Mouse (Mus musculus): ENCODE measurements around the gene Pnpla1. TPM values are rescaled to one million over a fixed set of nuclear protein-coding genes. Genes with fewer than 3 reads are reported as not detected.

Pnpla1 gene
- polyA plus RNA-seq, 1 experiment from 2014 or later = 0.53 TPM

GRCm38 (mm10) chr17:28850511-28850910, 7.7 kb upstream of the Pnpla1 start:
- no peaks in the 10 kb centered on the region for H3K27me3 ChIP-seq
- ATAC-seq (ENCODE audit: low FRiP score, low read depth) = no peak
- no peaks in the 10 kb centered on the region for H3K4me1 ChIP-seq
- no peaks in the 10 kb centered on the region for H3K36me3 ChIP-seq
- WGBS = 91% methylated on average over 5 of the region's 5 CpGs
- H3K4me3 ChIP-seq = no peak overlapping the region
- no peak overlapping the region for H3K27ac ChIP-seq
- no peaks in the 10 kb centered on the region for H3K9me3 ChIP-seq
- no peak overlapping the region for H3K9ac ChIP-seq
- no peak overlapping the region for H3K4me2 ChIP-seq (replicated peaks)

GRCm38 (mm10) chr17:28854377-28854776, 3.8 kb upstream of the Pnpla1 start:
- Histone ChIP-seq H3K27me3 (no peaks in the 10 kb centered on the region), H3K4me1 (no peaks in the 10 kb centered on the region), H3K4me2 (replicated peaks) (no peak overlapping the region), H3K27ac (no peak overlapping the region), H3K4me3 (no peak overlapping the region), H3K36me3 (no peaks in the 10 kb centered on the region), H3K9ac (no peak overlapping the region), H3K9me3 (peaks cover 14% of the 10 kb centered on the region)
- 82% methylated on average over 7 of the region's 7 CpGs for WGBS
- no peak for ATAC-seq (ENCODE audit: low FRiP score, low read depth)

- H3K4me1 ChIP-seq = no peaks in the 10 kb centered on the region
- H3K36me3 ChIP-seq = no peaks in the 10 kb centered on the region
- ATAC-seq (ENCODE audit: low FRiP score, low read depth) = no peak
- H3K9me3 ChIP-seq = peaks cover 14% of the 10 kb centered on the region
- no peak overlapping the region for H3K4me2 ChIP-seq (replicated peaks)
- H3K4me3 ChIP-seq = no peak overlapping the region
- H3K9ac ChIP-seq = no peak overlapping the region
- H3K27ac ChIP-seq = no peak overlapping the region
- 77% methylated on average over 9 of the region's 9 CpGs for WGBS
- H3K27me3 ChIP-seq = no peaks in the 10 kb centered on the region
Measured at GRCm38 (mm10) chr17:28855166-28855885, 2.9 kb upstream of the Pnpla1 start.

GRCm38 (mm10) chr17:28856030-28856429, 2.2 kb upstream of the Pnpla1 start:
- H3K4me3 ChIP-seq = no peak overlapping the region
- ATAC-seq (ENCODE audit: low FRiP score, low read depth) = no peak
- WGBS = 54% methylated on average over 3 of the region's 3 CpGs

GRCm38 (mm10) chr17:28863926-28864325, 5.7 kb downstream of the Pnpla1 start:
- no peaks in the 10 kb centered on the region for H3K27me3 ChIP-seq
- no peak overlapping the region for H3K4me2 ChIP-seq (replicated peaks)
- no peak overlapping the region for H3K27ac ChIP-seq
- no peak overlapping the region for H3K9ac ChIP-seq
- no peaks in the 10 kb centered on the region for H3K4me1 ChIP-seq
- 73% methylated on average over 7 of the region's 7 CpGs for WGBS
- H3K4me3 ChIP-seq = no peak overlapping the region
- no peaks in the 10 kb centered on the region for H3K9me3 ChIP-seq
- no peaks in the 10 kb centered on the region for H3K36me3 ChIP-seq
- no peak for ATAC-seq (ENCODE audit: low FRiP score, low read depth)

More at GRCm38 (mm10) chr17:28856030-28856429, 2.2 kb upstream of the Pnpla1 start:
- H3K27me3 ChIP-seq = no peaks in the 10 kb centered on the region
- no peak overlapping the region for H3K9ac ChIP-seq
- no peaks in the 10 kb centered on the region for H3K4me1 ChIP-seq
- H3K36me3 ChIP-seq = no peaks in the 10 kb centered on the region
- peaks cover 14% of the 10 kb centered on the region for H3K9me3 ChIP-seq
- no peak overlapping the region for H3K27ac ChIP-seq
- H3K4me2 ChIP-seq (replicated peaks) = no peak overlapping the region

GRCm38 (mm10) chr17:28864464-28864863, 6.3 kb downstream of the Pnpla1 start:
- Histone ChIP-seq H3K9me3 (no peaks in the 10 kb centered on the region), H3K4me2 (replicated peaks) (no peak overlapping the region), H3K27me3 (no peaks in the 10 kb centered on the region), H3K36me3 (no peaks in the 10 kb centered on the region), H3K4me3 (no peak overlapping the region), H3K27ac (no peak overlapping the region), H3K9ac (no peak overlapping the region), H3K4me1 (peaks cover 2% of the 10 kb centered on the region; the same call in 1 of the 2 replicates)
- WGBS = 77% methylated on average over 6 of the region's 6 CpGs
- ATAC-seq (ENCODE audit: low FRiP score, low read depth) = no peak

- no peak overlapping the region for H3K4me2 ChIP-seq (replicated peaks)
- H3K9me3 ChIP-seq = no peaks in the 10 kb centered on the region
- no peak for ATAC-seq (ENCODE audit: low FRiP score, low read depth)
Measured at GRCm38 (mm10) chr17:28866921-28867320, 8.7 kb downstream of the Pnpla1 start.

GRCm38 (mm10) chr17:28867381-28867780, 9.2 kb downstream of the Pnpla1 start:
- no peak overlapping the region for H3K4me2 ChIP-seq (replicated peaks)
- H3K27ac ChIP-seq = no peak overlapping the region
- no peaks in the 10 kb centered on the region for H3K27me3 ChIP-seq
- H3K9ac ChIP-seq = no peak overlapping the region
- H3K4me3 ChIP-seq = no peak overlapping the region
- WGBS = 87% methylated on average over 4 of the region's 4 CpGs
- no peak for ATAC-seq (ENCODE audit: low FRiP score, low read depth)
- H3K36me3 ChIP-seq = no peaks in the 10 kb centered on the region
- no peaks in the 10 kb centered on the region for H3K9me3 ChIP-seq
- peaks cover 7% of the 10 kb centered on the region; the same call in 1 of the 2 replicates for H3K4me1 ChIP-seq

More at GRCm38 (mm10) chr17:28866921-28867320, 8.7 kb downstream of the Pnpla1 start:
- no peaks in the 10 kb centered on the region for H3K27me3 ChIP-seq
- H3K9ac ChIP-seq = no peak overlapping the region
- no peak overlapping the region for H3K4me3 ChIP-seq
- peaks cover 7% of the 10 kb centered on the region; the same call in 1 of the 2 replicates for H3K4me1 ChIP-seq
- no peaks in the 10 kb centered on the region for H3K36me3 ChIP-seq
- H3K27ac ChIP-seq = no peak overlapping the region

- Histone ChIP-seq H3K4me2 (replicated peaks) (no peak overlapping the region), H3K9ac (no peak overlapping the region), H3K36me3 (no peaks in the 10 kb centered on the region), H3K4me3 (no peak overlapping the region), H3K27ac (no peak overlapping the region), H3K9me3 (no peaks in the 10 kb centered on the region), H3K4me1 (peaks cover 7% of the 10 kb centered on the region; the same call in 1 of the 2 replicates), H3K27me3 (no peaks in the 10 kb centered on the region)
- no peak for ATAC-seq (ENCODE audit: low FRiP score, low read depth)
- 56% methylated on average over 9 of the region's 9 CpGs for WGBS
Measured at GRCm38 (mm10) chr17:28869412-28870110, 11.3 kb downstream of the Pnpla1 start.

GRCm38 (mm10) chr17:28870435-28870834, 12.2 kb downstream of the Pnpla1 start:
- WGBS = 74% methylated on average over 5 of the region's 5 CpGs
- H3K27ac ChIP-seq = no peak overlapping the region

GRCm38 (mm10) chr17:28871831-28872230, 13.6 kb downstream of the Pnpla1 start:
- Histone ChIP-seq H3K36me3 (no peaks in the 10 kb centered on the region), H3K9ac (no peak overlapping the region), H3K4me3 (no peak overlapping the region), H3K27me3 (peaks cover 5% of the 10 kb centered on the region; the same call in 1 of the 2 replicates), H3K4me2 (replicated peaks) (no peak overlapping the region), H3K4me1 (peaks cover 18% of the 10 kb centered on the region), H3K27ac (no peak overlapping the region), H3K9me3 (no peaks in the 10 kb centered on the region)
- WGBS = 82% methylated on average over 11 of the region's 11 CpGs
- no peak for ATAC-seq (ENCODE audit: low FRiP score, low read depth)

More at GRCm38 (mm10) chr17:28870435-28870834, 12.2 kb downstream of the Pnpla1 start:
- Histone ChIP-seq H3K9me3 (no peaks in the 10 kb centered on the region), H3K36me3 (no peaks in the 10 kb centered on the region), H3K9ac (no peak overlapping the region), H3K4me2 (replicated peaks) (no peak overlapping the region), H3K4me1 (peaks cover 13% of the 10 kb centered on the region; the same call in 1 of the 2 replicates), H3K27me3 (no peaks in the 10 kb centered on the region), H3K4me3 (no peak overlapping the region)
- ATAC-seq (ENCODE audit: low FRiP score, low read depth) = no peak

GRCm38 (mm10) chr17:28872322-28872721, 14.1 kb downstream of the Pnpla1 start:
- ATAC-seq (ENCODE audit: low FRiP score, low read depth) = no peak
- H3K9ac ChIP-seq = no peak overlapping the region
- H3K27ac ChIP-seq = no peak overlapping the region
- no peak overlapping the region for H3K4me3 ChIP-seq
- H3K36me3 ChIP-seq = no peaks in the 10 kb centered on the region
- peaks cover 5% of the 10 kb centered on the region; the same call in 1 of the 2 replicates for H3K27me3 ChIP-seq
- WGBS = 84% methylated on average over 7 of the region's 7 CpGs
- peaks cover 20% of the 10 kb centered on the region for H3K4me1 ChIP-seq
- H3K4me2 ChIP-seq (replicated peaks) = no peak overlapping the region
- no peaks in the 10 kb centered on the region for H3K9me3 ChIP-seq
